Mouse (Mus musculus): ENCODE results near the gene Gm5868. TPM values are rescaled to one million over a fixed set of nuclear protein-coding genes. Genes with fewer than 3 reads are reported as not detected.
A peak's percentile ranks its signal among the peaks of the same experiment; 100 is the strongest.
"Not testable (repeated sequence)": the region's sequence is repeated elsewhere in the genome, so short reads cannot be mapped to it uniquely, and the experiment has no call there.

Gene Gm5868
- polyA plus RNA-seq (2015; fragmentation: Nextera tagmentation; extraction: Ambion mirVana) = not detected in 2 replicates

- Histone ChIP-seq H3K4me1 (replicated peaks) (no peaks in the 10 kb centered on the region), H3K9ac (no peak within 1 kb of the TSS), H3K36me3 (replicated peaks) (no peaks in the 10 kb centered on the region), H3K9me3 (replicated peaks) (no peaks in the 10 kb centered on the region), H3K4me2 (peak within 1 kb of the TSS; percentile 50), H3K27me3 (peaks cover 32% of the 10 kb centered on the region), H3K4me3 (replicated peaks) (peak within 1 kb of the TSS; percentile 25; the same call in 1 of the 2 replicates), H3K27ac (replicated peaks) (no peak within 1 kb of the TSS)
- ATAC-seq (ENCODE audit: insufficient read depth) = no peak
- WGBS (ENCODE audit: insufficient replicate concordance) = 5% methylated on average over 38 of the region's 38 CpGs
Measured at GRCm38 (mm10) chr5:72587192-72587681, at the start of gene Gm5868. Gene Gm5868, minus strand, starts transcription at chr5:72587551.

GRCm38 (mm10) chr5:72636576-72636975, 49.2 kb upstream of the Gm5868 start:
- Histone ChIP-seq H3K4me3 (replicated peaks) (no peak overlapping the region), H3K27me3 (no peaks in the 10 kb centered on the region), H3K27ac (replicated peaks) (no peak overlapping the region), H3K9me3 (replicated peaks) (no peaks in the 10 kb centered on the region), H3K4me2 (no peak overlapping the region), H3K9ac (no peak overlapping the region), H3K36me3 (replicated peaks) (no peaks in the 10 kb centered on the region), H3K4me1 (replicated peaks) (no peaks in the 10 kb centered on the region)
- no peak for ATAC-seq (ENCODE audit: insufficient read depth)
- WGBS (ENCODE audit: insufficient replicate concordance) = 56% methylated on average over 3 of the region's 3 CpGs

GRCm38 (mm10) chr5:72636122-72636521, 48.8 kb upstream of the Gm5868 start:
- Histone ChIP-seq H3K4me1 (replicated peaks) (no peaks in the 10 kb centered on the region), H3K36me3 (replicated peaks) (no peaks in the 10 kb centered on the region), H3K9me3 (replicated peaks) (no peaks in the 10 kb centered on the region), H3K27me3 (no peaks in the 10 kb centered on the region), H3K4me2 (no peak overlapping the region), H3K4me3 (replicated peaks) (no peak overlapping the region), H3K27ac (replicated peaks) (no peak overlapping the region), H3K9ac (no peak overlapping the region)
- WGBS (ENCODE audit: insufficient replicate concordance) = 16% methylated on average over 3 of the region's 3 CpGs
- ATAC-seq (ENCODE audit: insufficient read depth) = no peak

GRCm38 (mm10) chr5:72634791-72635271, 47.5 kb upstream of the Gm5868 start:
- Histone ChIP-seq H3K27ac (replicated peaks) (no peak overlapping the region), H3K4me3 (replicated peaks) (no peak overlapping the region), H3K4me2 (no peak overlapping the region; the same call in 1 of the 2 replicates), H3K9ac (no peak overlapping the region), H3K27me3 (no peaks in the 10 kb centered on the region), H3K9me3 (replicated peaks) (no peaks in the 10 kb centered on the region), H3K4me1 (replicated peaks) (no peaks in the 10 kb centered on the region), H3K36me3 (replicated peaks) (no peaks in the 10 kb centered on the region)
- 26% methylated on average over 9 of the region's 9 CpGs for WGBS (ENCODE audit: insufficient replicate concordance)
- ATAC-seq (ENCODE audit: insufficient read depth) = no peak

GRCm38 (mm10) chr5:72630026-72630425, 42.7 kb upstream of the Gm5868 start:
- H3K36me3 ChIP-seq (replicated peaks) = no peaks in the 10 kb centered on the region
- no peak overlapping the region for H3K4me3 ChIP-seq (replicated peaks)
- WGBS (ENCODE audit: insufficient replicate concordance) = 66% methylated on average over 6 of the region's 6 CpGs
- H3K4me2 ChIP-seq = no peak overlapping the region
- H3K9ac ChIP-seq = no peak overlapping the region
- H3K27ac ChIP-seq (replicated peaks) = no peak overlapping the region
- H3K4me1 ChIP-seq (replicated peaks) = no peaks in the 10 kb centered on the region
- H3K27me3 ChIP-seq = no peaks in the 10 kb centered on the region
- no peaks in the 10 kb centered on the region for H3K9me3 ChIP-seq (replicated peaks)
- ATAC-seq (ENCODE audit: insufficient read depth) = no peak

GRCm38 (mm10) chr5:72621022-72621421, 33.7 kb upstream of the Gm5868 start:
- 47% methylated on average over 1 of the region's 1 CpGs for WGBS (ENCODE audit: insufficient replicate concordance)
- H3K9me3 ChIP-seq (replicated peaks) = no peaks in the 10 kb centered on the region
- ATAC-seq (ENCODE audit: insufficient read depth) = no peak
- H3K27ac ChIP-seq (replicated peaks) = no peak overlapping the region
- H3K9ac ChIP-seq = no peak overlapping the region
- H3K4me2 ChIP-seq = no peak overlapping the region
- H3K4me3 ChIP-seq (replicated peaks) = no peak overlapping the region
- H3K36me3 ChIP-seq (replicated peaks) = no peaks in the 10 kb centered on the region
- H3K27me3 ChIP-seq = no peaks in the 10 kb centered on the region
- no peaks in the 10 kb centered on the region for H3K4me1 ChIP-seq (replicated peaks)

GRCm38 (mm10) chr5:72617413-72617812, 30.1 kb upstream of the Gm5868 start:
- Histone ChIP-seq H3K36me3 (replicated peaks) (no peaks in the 10 kb centered on the region), H3K4me3 (replicated peaks) (no peak overlapping the region), H3K9ac (no peak overlapping the region), H3K27ac (replicated peaks) (no peak overlapping the region), H3K4me2 (no peak overlapping the region), H3K4me1 (replicated peaks) (no peaks in the 10 kb centered on the region), H3K9me3 (replicated peaks) (no peaks in the 10 kb centered on the region), H3K27me3 (no peaks in the 10 kb centered on the region)
- WGBS (ENCODE audit: insufficient replicate concordance) = 44% methylated on average over 4 of the region's 4 CpGs
- no peak for ATAC-seq (ENCODE audit: insufficient read depth)

- H3K4me3 ChIP-seq (replicated peaks) = no peak overlapping the region
- no peak overlapping the region for H3K27ac ChIP-seq (replicated peaks)
- H3K27me3 ChIP-seq = no peaks in the 10 kb centered on the region
- H3K4me2 ChIP-seq = no peak overlapping the region
- H3K36me3 ChIP-seq (replicated peaks) = no peaks in the 10 kb centered on the region
- H3K4me1 ChIP-seq (replicated peaks) = no peaks in the 10 kb centered on the region
- no peaks in the 10 kb centered on the region for H3K9me3 ChIP-seq (replicated peaks)
- no peak for ATAC-seq (ENCODE audit: insufficient read depth)
- 62% methylated on average over 4 of the region's 4 CpGs for WGBS (ENCODE audit: insufficient replicate concordance)
- no peak overlapping the region for H3K9ac ChIP-seq
Measured at GRCm38 (mm10) chr5:72603138-72603537, 15.8 kb upstream of the Gm5868 start.

- H3K9me3 ChIP-seq (replicated peaks) = no peaks in the 10 kb centered on the region
- no peaks in the 10 kb centered on the region for H3K4me1 ChIP-seq (replicated peaks)
- no peaks in the 10 kb centered on the region for H3K27me3 ChIP-seq
- no peak overlapping the region for H3K9ac ChIP-seq
- H3K4me2 ChIP-seq = no peak overlapping the region
- no peaks in the 10 kb centered on the region for H3K36me3 ChIP-seq (replicated peaks)
- no peak for ATAC-seq (ENCODE audit: insufficient read depth)
- 16% methylated on average over 5 of the region's 5 CpGs for WGBS (ENCODE audit: insufficient replicate concordance)
- H3K27ac ChIP-seq (replicated peaks) = no peak overlapping the region
- H3K4me3 ChIP-seq (replicated peaks) = no peak overlapping the region
Measured at GRCm38 (mm10) chr5:72601006-72601405, 13.7 kb upstream of the Gm5868 start.

GRCm38 (mm10) chr5:72586667-72587191, 622 bp downstream of the Gm5868 start:
- H3K9me3 ChIP-seq (replicated peaks); ATAC-seq (ENCODE audit: insufficient read depth); H3K4me1 ChIP-seq (replicated peaks); H3K9ac ChIP-seq; H3K27ac ChIP-seq (replicated peaks); H3K36me3 ChIP-seq (replicated peaks): not testable (repeated sequence)
- Histone ChIP-seq H3K4me2 (peak overlapping the region; percentile 50), H3K27me3 (peaks cover 35% of the 10 kb centered on the region), H3K4me3 (replicated peaks) (peak overlapping the region; percentile 25; the same call in 1 of the 2 replicates)
- 37% methylated on average over 25 of the region's 25 CpGs for whole genome bisulfite sequencing (ENCODE audit: insufficient replicate concordance)

GRCm38 (mm10) chr5:72586122-72586521, 1.2 kb downstream of the Gm5868 start:
- not testable (repeated sequence) for H3K4me1 ChIP-seq (replicated peaks); H3K36me3 ChIP-seq (replicated peaks); H3K4me3 ChIP-seq (replicated peaks); ATAC-seq (ENCODE audit: insufficient read depth); H3K9me3 ChIP-seq (replicated peaks); H3K4me2 ChIP-seq; H3K9ac ChIP-seq; H3K27ac ChIP-seq (replicated peaks)
- H3K27me3 ChIP-seq = peaks cover 41% of the 10 kb centered on the region
- 45% methylated on average over 7 of the region's 7 CpGs for WGBS (ENCODE audit: insufficient replicate concordance)

- H3K27me3 ChIP-seq = peaks cover 44% of the 10 kb centered on the region
- not testable (repeated sequence) for ATAC-seq (ENCODE audit: insufficient read depth)
Measured at GRCm38 (mm10) chr5:72580970-72581332, 6.4 kb downstream of the Gm5868 start, which contains the start of gene Zar1. Gene Zar1, minus strand, starts transcription at chr5:72581254.

More at GRCm38 (mm10) chr5:72580970-72581332, 6.4 kb downstream of the Gm5868 start, which contains the start of gene Zar1:
- H3K4me3 ChIP-seq (replicated peaks) = peak within 1 kb of the TSS; percentile 25
- not testable (repeated sequence) for H3K36me3 ChIP-seq (replicated peaks); H3K4me1 ChIP-seq (replicated peaks); H3K9ac ChIP-seq; H3K9me3 ChIP-seq (replicated peaks); H3K27ac ChIP-seq (replicated peaks)
- 9% methylated on average over 19 of the region's 21 CpGs for WGBS (ENCODE audit: insufficient replicate concordance)
- H3K4me2 ChIP-seq = peak within 1 kb of the TSS; percentile 58
